Comparison of ENCODE assay signal across 17 mouse cellular contexts in the genomic region with DNA sequence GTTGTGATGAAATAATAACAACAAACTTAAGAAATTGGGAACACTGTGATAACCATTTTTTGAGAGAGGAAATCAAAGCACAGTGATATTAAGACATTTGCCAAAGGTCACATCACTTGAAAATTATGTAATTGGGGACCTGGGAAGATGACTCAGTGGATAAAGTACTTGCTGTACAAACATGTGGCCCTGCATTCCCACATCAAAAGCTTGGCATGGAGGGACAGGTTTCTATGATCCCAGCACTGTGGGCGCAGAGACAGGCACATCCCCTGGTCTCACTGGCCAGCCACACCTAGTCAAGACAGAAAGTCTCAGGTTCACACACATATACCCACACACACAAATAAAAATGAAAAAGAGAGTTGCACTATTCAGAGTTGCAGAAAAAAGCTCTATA. TPM values are rescaled to one million over a fixed set of nuclear protein-coding genes. Genes with fewer than 3 reads are reported as not detected.
DNase-seq lines count a peak whose midpoint lies in the region.
"Had no signal": no experiment of that assay in that cellular context is flagged by ENCODE, and none has a peak within 500 bp of the region (broad histone marks: within the 10 kb centered on the region; RNA-seq: fewer than 3 reads in every experiment).

No protein-coding gene starts in this region.

- peak; percentile 65 to 76 for DNase-seq in adrenal gland, adult (ENCODE audit: inconsistent age in 2 of 2, low spot score in 1 of 2)
- DNase-seq in adrenal gland, postnatal 4 days (ENCODE audit: low spot score in 2 of 2) = no peak
- peak; percentile 13 for DNase-seq in adrenal gland, adult 8-10 months
- DNase-seq in adrenal gland, postnatal 10 days = no peak
- peak; percentile 4 for DNase-seq in skeletal muscle tissue, adult 2 months (ENCODE audit: low read depth, low spot score)
- DNase-seq: adrenal gland, postnatal 25 days; B cell, adult 2 months; cerebellum, adult 11 months; cerebellum, adult 18-20 months; cerebellum, adult 8-10 months; cerebellum, adult 9-11 months; cerebellum, postnatal 14 days; cerebellum, postnatal 36 days; embryo, embryonic 11 days had no signal

RNA-seq across cellular contexts. Expression of gene Acsm4, which starts 5.1 kb away (rescaled TPM):
- total RNA-seq in adrenal gland, postnatal 4 days (2021) = not detected
- total RNA-seq in adrenal gland, adult 8-10 months (2022) = not detected
- not detected for total RNA-seq in adrenal gland, postnatal 10 days (2021)
- total RNA-seq: adrenal gland, postnatal 25 days; CH12.LX; common myeloid progenitor, adult 5-6 weeks; G1E had no signal

RNA-seq across cellular contexts. Expression of gene Thumpd1, which starts 25.7 kb away (rescaled TPM):
- 10 to 100 TPM; 42.3 to 47.5 TPM for total RNA-seq in adrenal gland, postnatal 4 days (2021)
- total RNA-seq in adrenal gland, adult 8-10 months (2022) = 10 to 100 TPM; 36.0 to 42.5 (median 39.1) TPM
- 10 to 100 TPM; 30.7 to 32.3 TPM for total RNA-seq in adrenal gland, postnatal 10 days (2021)

Comparison
In these comparisons a context has a peak if more than half of its experiments do, and no peak if none do; other contexts are left out.
1. DNase-seq: peak in adrenal gland, adult (2 of 2), adrenal gland, adult 8-10 months (single experiment) and skeletal muscle tissue, adult 2 months (single experiment); none in adrenal gland, postnatal 4 days (0 of 2) and adrenal gland, postnatal 10 days (single experiment).